Mouse (Mus musculus): Measurements from ENCODE around the gene Aif1.

DNA sequence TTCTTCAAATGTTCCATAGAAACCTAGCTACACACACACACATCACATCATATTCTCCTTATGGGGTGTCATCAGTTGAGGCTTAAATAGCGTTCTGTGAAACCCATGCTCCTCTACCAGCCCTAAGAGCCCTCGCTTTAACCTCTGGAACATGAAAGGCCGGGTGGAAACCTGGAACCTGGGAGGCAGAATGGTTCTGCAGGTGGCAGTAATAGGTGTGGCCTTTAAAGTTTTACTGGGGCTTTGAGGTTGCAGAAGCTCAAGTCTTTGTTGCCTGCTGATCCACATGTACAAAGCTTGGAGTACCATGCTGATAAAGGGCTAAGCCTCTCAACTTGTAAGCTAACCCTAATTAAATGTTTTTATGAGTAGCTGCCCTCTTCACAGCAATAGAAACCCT lies 28.5 kb downstream of the Aif1 start:
- TF ChIP-seq CTCF (IDR thresholded peaks at IDR 0.05 in 2 of 3, conservative IDR thresholded peaks at IDR 0.05 in 1 of 3; ENCODE audit: control insufficient read depth in 1 of 3, insufficient read depth in 1 of 3, low read depth in 2 of 3, low read length in 3 of 3, poor library complexity in 1 of 3, severe bottlenecking in 1 of 3): no peak
- TF ChIP-seq BHLHE40 (IDR thresholded peaks at IDR 0.05; ENCODE audit: borderline replicate concordance, low read depth, low read length): no peak
- TF ChIP-seq POLR2A (IDR thresholded peaks at IDR 0.05; ENCODE audit: control insufficient read depth in 1 of 2, insufficient read depth in 1 of 2, low read depth in 1 of 2, low read length in 2 of 2, poor library complexity in 1 of 2): no peak; a peak in 1 of 4 replicates
- TF ChIP-seq MYC (IDR thresholded peaks at IDR 0.05; ENCODE audit: low read depth, low read length): no peak
- TF ChIP-seq CHD2 (IDR thresholded peaks at IDR 0.05; ENCODE audit: low read length): peak; percentile 15; the same call in 1 of the 2 replicates
- no peak for TF ChIP-seq KAT2A (conservative IDR thresholded peaks at IDR 0.05; ENCODE audit: low read depth, low read length)
- TF ChIP-seq USF2 (IDR thresholded peaks at IDR 0.05; ENCODE audit: borderline replicate concordance in 1 of 2, insufficient read depth in 1 of 2, low read depth in 1 of 2, low read length in 2 of 2): no peak
- TF ChIP-seq JUND (IDR thresholded peaks at IDR 0.05; ENCODE audit: low read depth, low read length): no peak
- TF ChIP-seq ZKSCAN1 (IDR thresholded peaks at IDR 0.05; ENCODE audit: low read depth, low read length): no peak; the same call in 1 of the 2 replicates
- TF ChIP-seq USF1 (IDR thresholded peaks at IDR 0.05; ENCODE audit: low read depth, low read length): no peak
- no peak for TF ChIP-seq GATA1 (IDR thresholded peaks at IDR 0.05; ENCODE audit: low read depth, low read length)
